Mouse (Mus musculus) hindbrain, embryonic 11.5 days (tissue): Measurements from ENCODE around the gene Frs2. TPM values are rescaled to one million over a fixed set of nuclear protein-coding genes. Genes with fewer than 3 reads are reported as not detected.
"Not testable (repeated sequence)": the region's sequence is repeated elsewhere in the genome, so short reads cannot be mapped to it uniquely, and the experiment has no call there.

Experiments
- ATAC-seq: fragments of 200-750 bp; cut with Nextera tagmentation; 2 replicates; pipeline ENCODE4 v1.8.0; 2017; ENCODE audit warnings: mild to moderate bottlenecking, moderate TSS enrichment, moderate library complexity; ENCODE audit not compliant: low FRiP score
- DNase-seq: peaks from one replicate; pipeline ENCODE4 v3.0.0-alpha.2; 2015; ENCODE audit warnings: low spot score
- H3K27ac ChIP-seq: fragments of 300-500 bp; sonication (generic); 2 replicates; pipeline ENCODE4 v1.5.1; 2014; ENCODE audit warnings: mild to moderate bottlenecking, low read depth, low read length
- H3K27me3 ChIP-seq: fragments of 300-500 bp; sonication (generic); 2 replicates; pipeline ENCODE4 v1.6.1; 2014; ENCODE audit warnings: mild to moderate bottlenecking, low read length, moderate library complexity, mixed read lengths; ENCODE audit not compliant: control insufficient read depth, insufficient read depth
- H3K36me3 ChIP-seq: fragments of 300-500 bp; sonication (generic); 2 replicates; pipeline ENCODE4 v1.6.1; 2014; ENCODE audit warnings: mild to moderate bottlenecking, low read length, moderate library complexity, mixed read lengths; ENCODE audit not compliant: control insufficient read depth, insufficient read depth
- H3K4me1 ChIP-seq: fragments of 300-500 bp; sonication (generic); replicated peaks from 2 replicates; pipeline ENCODE4 v1.6.1; 2014; ENCODE audit warnings: low read length, mixed read lengths; ENCODE audit not compliant: control insufficient read depth, insufficient read depth
- H3K4me2 ChIP-seq: fragments of 300-500 bp; sonication (generic); replicated peaks from 2 replicates; pipeline ENCODE4 v1.6.1; 2014; ENCODE audit warnings: mild to moderate bottlenecking, low read depth, low read length
- H3K4me3 ChIP-seq: fragments of 300-500 bp; sonication (generic); 2 replicates; pipeline ENCODE4 v1.5.1; 2014; ENCODE audit warnings: low read depth, low read length
- H3K9ac ChIP-seq: fragments of 300-500 bp; sonication (generic); 2 replicates; pipeline ENCODE4 v1.6.1; 2014; ENCODE audit warnings: low read depth, low read length
- H3K9me3 ChIP-seq: fragments of 300-500 bp; sonication (generic); 2 replicates; pipeline ENCODE4 v1.6.1; 2016; ENCODE audit warnings: low read length; ENCODE audit not compliant: control insufficient read depth
- WGBS: fragments of 180-500 bp; shearing (Covaris S2); extraction: QIAGEN DNeasy Blood & Tissue Kit; methylation state at CpG from one replicate; pipeline ENCODE4 v1.1.7; 2014; 5-methylcytosine and 5-hydroxymethylcytosine counted together
- polyA plus RNA-seq: library from polyadenylated mRNA; unstranded; fragments of >200 nt; fragmentation: Nextera tagmentation; extraction: Ambion mirVana; gene quantifications from 2 replicates; pipeline ENCODE4 v1.2.1, GENCODE M21; 2014

Frs2 gene
- polyA plus RNA-seq, 1 experiment from 2014 or later: 31.1 TPM

- Histone ChIP-seq H3K9ac (no peak overlapping the region), H3K27ac (no peak overlapping the region), H3K4me1 (no peaks in the 10 kb centered on the region), H3K36me3 (peaks cover 52% of the 10 kb centered on the region), H3K4me2 (no peak overlapping the region), H3K9me3 (no peaks in the 10 kb centered on the region), H3K4me3 (no peak overlapping the region), H3K27me3 (no peaks in the 10 kb centered on the region)
- ATAC-seq: no peak
- 96% methylated on average over 4 of the region's 4 CpGs for WGBS
- DNase-seq: no peak
Observed at GRCm38 (mm10) chr10:117055668-117056067, 92.7 kb downstream of the Frs2 start.

DNA sequence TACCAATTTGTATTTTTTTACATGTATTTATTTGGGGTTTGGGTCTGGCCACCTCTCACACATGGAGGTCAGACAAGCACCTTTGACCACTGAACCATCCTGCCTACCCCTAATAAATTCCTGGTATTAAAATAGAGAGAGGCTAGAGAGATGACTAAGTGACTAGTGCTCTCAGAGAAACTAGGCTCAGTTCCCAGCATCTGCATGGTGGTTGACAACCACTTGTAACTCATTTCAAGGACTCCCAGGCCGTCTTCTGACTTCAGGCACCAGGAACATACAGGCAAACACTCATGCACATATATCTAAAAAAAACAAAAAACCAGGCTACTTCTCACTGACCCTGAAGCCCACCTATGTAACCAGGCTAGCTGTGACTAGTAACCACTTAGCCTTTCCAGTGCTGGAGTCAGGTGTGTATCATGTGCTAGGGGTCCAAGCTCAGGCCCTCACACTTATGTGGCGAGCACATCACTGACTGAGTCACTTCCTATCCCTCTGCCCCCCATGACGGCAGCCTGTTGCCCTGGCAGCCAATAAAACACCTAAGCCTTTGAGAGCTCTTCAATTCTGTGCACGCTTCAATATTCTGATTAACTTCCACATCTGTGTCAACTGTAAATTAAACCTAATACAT, 98.3 kb downstream of the Frs2 start:
- Histone ChIP-seq H3K27me3 (no peaks in the 10 kb centered on the region), H3K4me2 (no peak overlapping the region), H3K9ac (no peak overlapping the region), H3K9me3 (no peaks in the 10 kb centered on the region), H3K36me3 (peaks cover 21% of the 10 kb centered on the region), H3K4me1 (no peaks in the 10 kb centered on the region), H3K27ac (no peak overlapping the region), H3K4me3 (no peak overlapping the region)
- WGBS: 84% methylated on average over 4 of the region's 4 CpGs
- ATAC-seq: no peak
- DNase-seq: no peak

- H3K4me3 ChIP-seq: no peak overlapping the region
- no peaks in the 10 kb centered on the region for H3K27me3 ChIP-seq
- ATAC-seq (no peak), DNase-seq (no peak)
- H3K36me3 ChIP-seq: peaks cover 19% of the 10 kb centered on the region
- WGBS: 84% methylated on average over 4 of the region's 4 CpGs
- H3K4me2 ChIP-seq: no peak overlapping the region
- H3K4me1 ChIP-seq: no peaks in the 10 kb centered on the region
- no peak overlapping the region for H3K27ac ChIP-seq
- H3K9ac ChIP-seq: no peak overlapping the region
- no peaks in the 10 kb centered on the region for H3K9me3 ChIP-seq
Observed at GRCm38 (mm10) chr10:117049253-117049652, 99.1 kb downstream of the Frs2 start.

DNA sequence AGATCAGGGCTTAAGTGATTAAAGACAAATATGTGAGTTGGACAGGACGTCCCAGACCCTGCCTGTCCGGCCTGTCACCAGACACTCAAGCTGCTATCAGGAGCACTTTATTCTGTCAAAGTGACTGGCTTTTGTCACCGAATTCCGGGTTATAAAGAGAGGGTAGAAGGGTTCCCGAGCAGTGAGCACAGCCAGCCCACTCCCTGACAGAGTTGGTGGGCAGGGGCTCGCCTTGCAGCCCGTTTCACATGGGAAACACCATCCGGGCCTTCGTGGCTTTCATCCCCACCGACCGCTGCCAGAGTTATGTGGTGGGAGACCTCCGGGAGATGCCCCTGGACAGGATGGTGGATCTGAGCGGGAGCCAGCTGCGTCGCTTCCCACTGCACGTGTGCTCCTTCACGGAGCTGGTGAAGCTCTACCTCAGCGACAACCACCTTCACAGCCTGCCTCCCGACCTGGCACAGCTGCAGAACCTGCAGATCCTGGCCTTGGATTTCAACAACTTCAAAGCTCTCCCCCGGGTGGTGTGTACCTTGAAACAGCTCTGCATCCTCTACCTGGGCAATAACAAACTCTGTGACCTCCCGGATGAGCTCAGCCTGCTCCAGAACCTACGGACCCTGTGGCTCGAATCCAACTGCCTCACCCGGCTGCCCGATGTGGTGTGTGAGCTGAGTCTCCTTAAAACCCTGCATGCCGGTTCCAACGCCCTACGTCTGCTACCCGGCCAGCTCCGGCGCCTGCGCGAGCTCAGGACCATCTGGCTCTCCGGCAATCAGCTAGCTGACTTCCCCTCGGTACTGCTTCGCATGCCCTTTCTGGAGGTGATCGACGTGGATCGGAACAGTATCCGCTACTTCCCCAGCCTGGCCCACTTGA, 102.9 kb downstream of the Frs2 start, which contains the start of gene Lrrc10:
Gene Lrrc10 (plus strand): TSS at position 167 of the 882 bp plus-strand sequence.
- H3K27me3 ChIP-seq: no peaks in the 10 kb centered on the region
- no peak within 1 kb of the TSS for H3K9ac ChIP-seq
- H3K9me3 ChIP-seq: no peaks in the 10 kb centered on the region
- peak; percentile 45; the same call in 1 of the 2 replicates for ATAC-seq
- no peak within 1 kb of the TSS for H3K4me3 ChIP-seq
- WGBS: 46% methylated on average over 40 of the region's 40 CpGs
- no peaks in the 10 kb centered on the region for H3K4me1 ChIP-seq
- no peaks in the 10 kb centered on the region for H3K36me3 ChIP-seq
- H3K4me2 ChIP-seq: 0 out of 2 replicates have a peak within 1 kb of the TSS, but pooled peaks have one; percentile 7
- H3K27ac ChIP-seq: no peak within 1 kb of the TSS
- peak; percentile 36 for DNase-seq

GRCm38 (mm10) chr10:117043497-117044166, 104.7 kb downstream of the Frs2 start:
- not testable (repeated sequence) for H3K36me3 ChIP-seq, H3K9me3 ChIP-seq, ATAC-seq, H3K27ac ChIP-seq, H3K4me2 ChIP-seq, H3K4me1 ChIP-seq, H3K27me3 ChIP-seq, DNase-seq, H3K4me3 ChIP-seq, H3K9ac ChIP-seq
- 47% methylated on average over 14 of the region's 16 CpGs for WGBS

- DNase-seq (no peak), ATAC-seq (no peak)
- no peaks in the 10 kb centered on the region for H3K9me3 ChIP-seq
- H3K27ac ChIP-seq: no peak overlapping the region
- WGBS: 90% methylated on average over 14 of the region's 14 CpGs
- no peak overlapping the region for H3K4me3 ChIP-seq
- no peak overlapping the region for H3K9ac ChIP-seq
- H3K36me3 ChIP-seq: no peaks in the 10 kb centered on the region
- H3K4me2 ChIP-seq: no peak overlapping the region
- no peaks in the 10 kb centered on the region for H3K4me1 ChIP-seq
- no peaks in the 10 kb centered on the region for H3K27me3 ChIP-seq
Observed at GRCm38 (mm10) chr10:117042295-117042694, 106.0 kb downstream of the Frs2 start.

- no peak for DNase-seq
- no peaks in the 10 kb centered on the region for H3K4me1 ChIP-seq
- H3K4me3 ChIP-seq: no peak overlapping the region
- no peak overlapping the region for H3K27ac ChIP-seq
- 73% methylated on average over 6 of the region's 6 CpGs for WGBS
- no peak overlapping the region for H3K4me2 ChIP-seq
- no peak overlapping the region for H3K9ac ChIP-seq
- no peaks in the 10 kb centered on the region for H3K9me3 ChIP-seq
- ATAC-seq: no peak
- no peaks in the 10 kb centered on the region for H3K36me3 ChIP-seq
- H3K27me3 ChIP-seq: no peaks in the 10 kb centered on the region
Observed at GRCm38 (mm10) chr10:117040355-117040754, 108.0 kb downstream of the Frs2 start.

DNA sequence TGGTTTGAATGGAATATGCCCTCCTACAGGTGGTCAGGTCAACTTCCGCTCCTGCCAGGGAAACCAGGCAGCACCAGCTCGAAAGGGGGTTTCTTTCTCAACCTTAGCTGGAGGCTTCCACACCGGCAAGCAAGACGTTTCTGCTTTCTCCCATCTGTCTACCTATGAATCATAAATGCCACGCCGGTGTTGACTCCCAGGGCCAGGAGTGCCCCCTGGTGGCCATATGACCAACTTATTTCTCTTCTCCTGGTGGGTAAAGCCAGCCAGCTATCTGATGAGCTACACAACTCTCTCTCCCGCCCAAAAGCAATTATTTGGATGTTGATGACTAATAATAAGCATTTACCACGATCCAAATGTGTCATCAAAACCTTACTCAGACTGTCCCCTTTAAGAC, 114.5 kb downstream of the Frs2 start:
- H3K4me1 ChIP-seq: no peaks in the 10 kb centered on the region
- WGBS: 29% methylated on average over 8 of the region's 8 CpGs

More for the DNA sequence above, 114.5 kb downstream of the Frs2 start:
- Histone ChIP-seq H3K27ac (no peak overlapping the region), H3K9me3 (no peaks in the 10 kb centered on the region), H3K9ac (no peak overlapping the region), H3K4me2 (no peak overlapping the region), H3K36me3 (no peaks in the 10 kb centered on the region), H3K27me3 (no peaks in the 10 kb centered on the region), H3K4me3 (no peak overlapping the region)
- ATAC-seq (no peak), DNase-seq (peak; percentile 87)
